Mouse (Mus musculus): Measurements from ENCODE around the gene Orm2. TPM values are rescaled to one million over a fixed set of nuclear protein-coding genes. Genes with fewer than 3 reads are reported as not detected.
A peak's percentile ranks its signal among the peaks of the same experiment; 100 is the strongest.

Orm2 gene
- polyA plus RNA-seq, 1 experiment from 2014 or later: not detected

- 74% methylated on average over 6 of the region's 6 CpGs for WGBS
- Histone ChIP-seq H3K27me3 (no peaks in the 10 kb centered on the region), H3K36me3 (no peaks in the 10 kb centered on the region), H3K27ac (replicated peaks) (no peak overlapping the region), H3K9ac (replicated peaks) (no peak overlapping the region), H3K4me3 (no peak overlapping the region), H3K4me2 (replicated peaks) (no peak overlapping the region), H3K4me1 (no peaks in the 10 kb centered on the region), H3K9me3 (no peaks in the 10 kb centered on the region)
- ATAC-seq (replicated peaks): no peak
Measured at GRCm38 (mm10) chr4:63348524-63348923, 13.7 kb upstream of the Orm2 start.

GRCm38 (mm10) chr4:63355877-63356665, 6.2 kb upstream of the Orm2 start, which contains the start of gene Orm3:
Gene Orm3 (plus strand): TSS chr4:63356162.
- 78% methylated on average over 4 of the region's 4 CpGs for WGBS
- ATAC-seq (replicated peaks): no peak

GRCm38 (mm10) chr4:63356981-63357570, 5.2 kb upstream of the Orm2 start:
- no peaks in the 10 kb centered on the region for H3K36me3 ChIP-seq
- no peak overlapping the region for H3K4me3 ChIP-seq
- no peak overlapping the region for H3K4me2 ChIP-seq (replicated peaks)
- no peaks in the 10 kb centered on the region for H3K27me3 ChIP-seq
- ATAC-seq (replicated peaks): no peak
- 68% methylated on average over 2 of the region's 2 CpGs for WGBS
- H3K4me1 ChIP-seq: no peaks in the 10 kb centered on the region
- no peak overlapping the region for H3K27ac ChIP-seq (replicated peaks)
- H3K9ac ChIP-seq (replicated peaks): no peak overlapping the region
- no peaks in the 10 kb centered on the region for H3K9me3 ChIP-seq

More at GRCm38 (mm10) chr4:63355877-63356665, 6.2 kb upstream of the Orm2 start, which contains the start of gene Orm3:
- Histone ChIP-seq H3K4me3 (no peak within 1 kb of the TSS), H3K9ac (replicated peaks) (no peak within 1 kb of the TSS), H3K4me1 (no peaks in the 10 kb centered on the region), H3K27ac (replicated peaks) (no peak within 1 kb of the TSS), H3K27me3 (no peaks in the 10 kb centered on the region), H3K9me3 (no peaks in the 10 kb centered on the region), H3K36me3 (no peaks in the 10 kb centered on the region), H3K4me2 (replicated peaks) (no peak within 1 kb of the TSS)

- Histone ChIP-seq H3K27me3 (no peaks in the 10 kb centered on the region), H3K4me3 (no peak overlapping the region), H3K9me3 (no peaks in the 10 kb centered on the region), H3K4me2 (replicated peaks) (no peak overlapping the region), H3K9ac (replicated peaks) (no peak overlapping the region), H3K4me1 (no peaks in the 10 kb centered on the region), H3K27ac (replicated peaks) (no peak overlapping the region), H3K36me3 (no peaks in the 10 kb centered on the region)
- WGBS: 85% methylated on average over 6 of the region's 6 CpGs
- ATAC-seq (replicated peaks): no peak; the same call in 1 of the 2 replicates
Measured at GRCm38 (mm10) chr4:63359861-63360260, 2.4 kb upstream of the Orm2 start.

- WGBS: 10% methylated on average over 4 of the region's 4 CpGs
- no peaks in the 10 kb centered on the region for H3K4me1 ChIP-seq
- no peak overlapping the region for H3K4me3 ChIP-seq
Measured at GRCm38 (mm10) chr4:63368577-63368976, 6.3 kb downstream of the Orm2 start.

GRCm38 (mm10) chr4:63370897-63371296, 8.6 kb downstream of the Orm2 start:
- 47% methylated on average over 7 of the region's 7 CpGs for WGBS

More at GRCm38 (mm10) chr4:63368577-63368976, 6.3 kb downstream of the Orm2 start:
- H3K9me3 ChIP-seq: no peaks in the 10 kb centered on the region
- peaks cover 21% of the 10 kb centered on the region; the same call in 1 of the 2 replicates for H3K36me3 ChIP-seq
- H3K9ac ChIP-seq (replicated peaks): no peak overlapping the region
- no peak overlapping the region for H3K27ac ChIP-seq (replicated peaks)
- ATAC-seq (replicated peaks): peak; percentile 63
- no peaks in the 10 kb centered on the region for H3K27me3 ChIP-seq
- H3K4me2 ChIP-seq (replicated peaks): no peak overlapping the region

GRCm38 (mm10) chr4:63371890-63372289, 9.6 kb downstream of the Orm2 start:
- WGBS: 67% methylated on average over 3 of the region's 3 CpGs
- Histone ChIP-seq H3K36me3 (peaks cover 31% of the 10 kb centered on the region; the same call in 1 of the 2 replicates), H3K9me3 (no peaks in the 10 kb centered on the region), H3K4me1 (peaks cover 10% of the 10 kb centered on the region), H3K9ac (replicated peaks) (no peak overlapping the region), H3K27ac (replicated peaks) (no peak overlapping the region), H3K4me2 (replicated peaks) (no peak overlapping the region), H3K27me3 (no peaks in the 10 kb centered on the region), H3K4me3 (no peak overlapping the region)
- no peak for ATAC-seq (replicated peaks)

More at GRCm38 (mm10) chr4:63370897-63371296, 8.6 kb downstream of the Orm2 start:
- peaks cover 24% of the 10 kb centered on the region; the same call in 1 of the 2 replicates for H3K36me3 ChIP-seq
- no peaks in the 10 kb centered on the region for H3K9me3 ChIP-seq
- no peak overlapping the region for H3K27ac ChIP-seq (replicated peaks)
- H3K4me1 ChIP-seq: peaks cover 10% of the 10 kb centered on the region
- no peak for ATAC-seq (replicated peaks)
- no peak overlapping the region for H3K9ac ChIP-seq (replicated peaks)
- no peak overlapping the region for H3K4me3 ChIP-seq
- no peaks in the 10 kb centered on the region for H3K27me3 ChIP-seq
- H3K4me2 ChIP-seq (replicated peaks): no peak overlapping the region

GRCm38 (mm10) chr4:63373404-63373803, 11.2 kb downstream of the Orm2 start:
- H3K27ac ChIP-seq (replicated peaks): no peak overlapping the region
- ATAC-seq (replicated peaks): no peak
- no peaks in the 10 kb centered on the region for H3K27me3 ChIP-seq
- WGBS: 92% methylated on average over 8 of the region's 8 CpGs
- no peak overlapping the region for H3K4me2 ChIP-seq (replicated peaks)
- peaks cover 28% of the 10 kb centered on the region; the same call in 1 of the 2 replicates for H3K36me3 ChIP-seq
- H3K4me3 ChIP-seq: no peak overlapping the region
- no peaks in the 10 kb centered on the region for H3K9me3 ChIP-seq
- peaks cover 10% of the 10 kb centered on the region for H3K4me1 ChIP-seq
- no peak overlapping the region for H3K9ac ChIP-seq (replicated peaks)

GRCm38 (mm10) chr4:63374331-63374730, 12.1 kb downstream of the Orm2 start:
- no peaks in the 10 kb centered on the region for H3K27me3 ChIP-seq
- peaks cover 33% of the 10 kb centered on the region for H3K36me3 ChIP-seq
- 91% methylated on average over 12 of the region's 12 CpGs for WGBS
- H3K4me2 ChIP-seq (replicated peaks): no peak overlapping the region
- no peak overlapping the region for H3K9ac ChIP-seq (replicated peaks)
- no peak overlapping the region for H3K4me3 ChIP-seq
- H3K27ac ChIP-seq (replicated peaks): no peak overlapping the region
- no peak for ATAC-seq (replicated peaks)
- no peaks in the 10 kb centered on the region for H3K9me3 ChIP-seq
- H3K4me1 ChIP-seq: peaks cover 10% of the 10 kb centered on the region

- Histone ChIP-seq H3K4me2 (replicated peaks) (no peak overlapping the region), H3K27me3 (no peaks in the 10 kb centered on the region), H3K4me1 (peaks cover 10% of the 10 kb centered on the region), H3K9ac (replicated peaks) (no peak overlapping the region), H3K36me3 (peaks cover 42% of the 10 kb centered on the region), H3K9me3 (no peaks in the 10 kb centered on the region), H3K4me3 (no peak overlapping the region), H3K27ac (replicated peaks) (no peak overlapping the region)
- 36% methylated on average over 1 of the region's 1 CpGs for WGBS
- ATAC-seq (replicated peaks): peak; percentile 29; the same call in 1 of the 2 replicates
Measured at GRCm38 (mm10) chr4:63375367-63375766, 13.1 kb downstream of the Orm2 start.

- H3K36me3 ChIP-seq: peaks cover 45% of the 10 kb centered on the region
- 60% methylated on average over 7 of the region's 7 CpGs for WGBS
Measured at GRCm38 (mm10) chr4:63377483-63377882, 15.2 kb downstream of the Orm2 start.

GRCm38 (mm10) chr4:63382676-63383369, 20.6 kb downstream of the Orm2 start:
- Histone ChIP-seq H3K27me3 (no peaks in the 10 kb centered on the region), H3K4me3 (no peak overlapping the region), H3K36me3 (peaks cover 45% of the 10 kb centered on the region), H3K9ac (replicated peaks) (no peak overlapping the region), H3K4me1 (0 out of 2 replicates have a peak, but pooled peaks cover 8% of the 10 kb centered on the region), H3K27ac (replicated peaks) (no peak overlapping the region), H3K9me3 (no peaks in the 10 kb centered on the region), H3K4me2 (replicated peaks) (no peak overlapping the region)
- no peak for ATAC-seq (replicated peaks)
- WGBS: 84% methylated on average over 4 of the region's 4 CpGs

More at GRCm38 (mm10) chr4:63377483-63377882, 15.2 kb downstream of the Orm2 start:
- H3K4me3 ChIP-seq: no peak overlapping the region
- no peaks in the 10 kb centered on the region for H3K9me3 ChIP-seq
- no peak for ATAC-seq (replicated peaks)
- no peak overlapping the region for H3K27ac ChIP-seq (replicated peaks)
- no peak overlapping the region for H3K4me2 ChIP-seq (replicated peaks)
- H3K4me1 ChIP-seq: peaks cover 10% of the 10 kb centered on the region
- H3K27me3 ChIP-seq: no peaks in the 10 kb centered on the region
- H3K9ac ChIP-seq (replicated peaks): no peak overlapping the region
